Mouse (Mus musculus): ENCODE data around the gene Fen1.

GRCm38 (mm10) chr19:10167951-10168350 lies 36.0 kb downstream of the Fen1 start:
- TF ChIP-seq GATA1 (IDR thresholded peaks at IDR 0.05; ENCODE audit: borderline replicate concordance, low read length) (no peak), FLI1 (IDR thresholded peaks at IDR 0.05; ENCODE audit: low read length) (no peak)
